Comparison of ENCODE assay signal across 22 mouse cellular contexts in the genomic region with DNA sequence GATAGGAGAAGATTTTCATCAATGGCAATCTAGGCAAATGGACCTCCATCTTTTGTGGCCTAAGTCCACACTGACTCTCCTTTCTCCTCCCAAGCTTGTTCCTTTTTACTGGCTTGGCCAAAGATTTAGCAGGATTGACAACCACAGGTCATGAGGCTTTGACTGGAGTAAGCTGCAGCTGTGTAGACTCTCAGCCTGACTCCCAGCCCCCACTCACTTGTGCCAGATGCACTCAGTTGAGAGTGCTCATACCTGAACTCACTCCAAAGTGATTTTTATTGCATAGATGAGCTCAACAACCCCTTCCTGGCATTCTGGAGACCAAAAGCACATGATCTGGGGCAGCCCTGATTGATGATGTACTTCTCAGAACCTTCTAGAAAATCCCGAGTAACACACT. TPM values are rescaled to one million over a fixed set of nuclear protein-coding genes. Genes with fewer than 3 reads are reported as not detected.
"Had no signal": no experiment of that assay in that cellular context is flagged by ENCODE, and none has a peak within 500 bp of the region (broad histone marks: within the 10 kb centered on the region; RNA-seq: fewer than 3 reads in every experiment).

A gene (minus strand): TSS at position 101 of the 400 bp plus-strand sequence.

- DNase-seq: left cerebral cortex, postnatal 4 days; liver; liver, embryonic 13.5 days; liver, postnatal 0 days; lung, adult 18-20 months; lung, adult 2 months; lung, embryonic 14.5 days; lung, postnatal 10 days; lung, postnatal 14 days; lung, postnatal 36 days; lung, postnatal 4 days; midbrain, embryonic 14.5 days had no signal

RNA-seq across cellular contexts. Expression of the gene that starts here (rescaled TPM):
- total RNA-seq: left cerebral cortex, postnatal 10 days; left cerebral cortex, postnatal 14 days; left cerebral cortex, postnatal 25 days; left cerebral cortex, postnatal 36 days; left cerebral cortex, postnatal 4 days; liver, adult 2 months; megakaryocyte progenitor cell, adult 5-6 weeks; megakaryocyte, adult 5-6 weeks; megakaryocyte-erythroid progenitor cell, adult 5-6 weeks; midbrain, postnatal 0 days; monocyte, adult 5-6 weeks had no signal
